Mouse (Mus musculus) kidney, adult 8-10 months (tissue): ENCODE measurements at regions not wholly inside any gene's neighbourhood (a gene's known extent, or its start where the extent isn't known, plus 50 kb on each side); places are given as distances from the start of the nearest gene placed in this dataset.

Experiments
- DNase-seq, 2 experiments: peaks; one replicate each; pipeline ENCODE4 v3.0.0; 2022

- no peak for DNase-seq
Observed at GRCm38 (mm10) chr10:98725110-98725509, 189.1 kb upstream of the Atp2b1 start.

- DNase-seq = no peak
Observed at GRCm38 (mm10) chr10:98727130-98727529, 187.1 kb upstream of the Atp2b1 start.

- no peak for DNase-seq
Observed at GRCm38 (mm10) chr10:98728396-98729030, 185.7 kb upstream of the Atp2b1 start.

- DNase-seq = no peak
Observed at GRCm38 (mm10) chr10:98733950-98734585, 180.1 kb upstream of the Atp2b1 start.

GRCm38 (mm10) chr10:98740507-98741147, 173.6 kb upstream of the Atp2b1 start:
- no peak for DNase-seq

GRCm38 (mm10) chr10:98741398-98741797, 172.8 kb upstream of the Atp2b1 start:
- no peak for DNase-seq

GRCm38 (mm10) chr10:98742822-98743605, 171.2 kb upstream of the Atp2b1 start:
- no peak for DNase-seq

GRCm38 (mm10) chr10:98744246-98744645, 170.0 kb upstream of the Atp2b1 start:
- no peak for DNase-seq

- no peak for DNase-seq
Observed at GRCm38 (mm10) chr10:98744662-98745061, 169.5 kb upstream of the Atp2b1 start.

GRCm38 (mm10) chr10:98745409-98745808, 168.8 kb upstream of the Atp2b1 start:
- DNase-seq = no peak

- DNase-seq = no peak
Observed at GRCm38 (mm10) chr10:98745861-98746260, 168.3 kb upstream of the Atp2b1 start.

GRCm38 (mm10) chr10:98748856-98749583, 165.2 kb upstream of the Atp2b1 start:
- peak; percentile 6 to 24 for DNase-seq

- DNase-seq = no peak
Observed at GRCm38 (mm10) chr10:98749584-98749947, 164.6 kb upstream of the Atp2b1 start.

GRCm38 (mm10) chr10:98751376-98752058, 162.7 kb upstream of the Atp2b1 start:
- no peak for DNase-seq

- DNase-seq = no peak
Observed at GRCm38 (mm10) chr10:98761080-98761479, 153.1 kb upstream of the Atp2b1 start.

GRCm38 (mm10) chr10:98765786-98766419, 148.3 kb upstream of the Atp2b1 start:
- no peak for DNase-seq

- DNase-seq = no peak
Observed at GRCm38 (mm10) chr10:98779783-98780182, 134.4 kb upstream of the Atp2b1 start.

GRCm38 (mm10) chr10:98780938-98781337, 133.3 kb upstream of the Atp2b1 start:
- no peak for DNase-seq

- DNase-seq = no peak
Observed at GRCm38 (mm10) chr10:98781888-98782351, 132.3 kb upstream of the Atp2b1 start.

- no peak for DNase-seq
Observed at GRCm38 (mm10) chr10:98785411-98785810, 128.8 kb upstream of the Atp2b1 start.

GRCm38 (mm10) chr10:98786089-98786488, 128.1 kb upstream of the Atp2b1 start:
- DNase-seq = no peak

GRCm38 (mm10) chr10:98789763-98790162, 124.4 kb upstream of the Atp2b1 start:
- DNase-seq = no peak
